Mouse (Mus musculus): ENCODE data around the gene Fam117a. TPM values are rescaled to one million over a fixed set of nuclear protein-coding genes. Genes with fewer than 3 reads are reported as not detected.

Gene Fam117a
- polyA plus RNA-seq (2015; fragmentation: Nextera tagmentation; extraction: Ambion mirVana) = 2.1 and 2.2 TPM in 2 replicates

GRCm38 (mm10) chr11:95336568-95337128, at the start of gene Fam117a:
Fam117a (plus strand) TSS chr11:95337018.
- peak; percentile 99 for ATAC-seq
- H3K27ac ChIP-seq (ENCODE audit: low read length) = no peak within 1 kb of the TSS
- peak within 1 kb of the TSS; percentile 87 for H3K4me3 ChIP-seq (ENCODE audit: low read depth, low read length)
- H3K36me3 ChIP-seq (ENCODE audit: control insufficient read depth, insufficient read depth, low read length) = no peaks in the 10 kb centered on the region
- H3K4me2 ChIP-seq (ENCODE audit: low read length) = peak within 1 kb of the TSS; percentile 99
- H3K9me3 ChIP-seq (replicated peaks; ENCODE audit: control insufficient read depth, low read length, poor library complexity, severe bottlenecking) = no peaks in the 10 kb centered on the region
- peaks cover 12% of the 10 kb centered on the region for H3K4me1 ChIP-seq (ENCODE audit: control insufficient read depth, insufficient read depth, low read length)
- 0% methylated on average over 14 of the region's 27 CpGs for WGBS
- H3K27me3 ChIP-seq (ENCODE audit: control insufficient read depth, insufficient read depth, low read depth, low read length) = peaks cover 11% of the 10 kb centered on the region
- peak within 1 kb of the TSS; percentile 71 for H3K9ac ChIP-seq (ENCODE audit: low read depth, low read length)

GRCm38 (mm10) chr11:95291998-95292397, 44.8 kb upstream of the Fam117a start:
- Histone ChIP-seq H3K27ac (ENCODE audit: low read length) (no peak overlapping the region), H3K4me3 (ENCODE audit: low read depth, low read length) (no peak overlapping the region), H3K27me3 (ENCODE audit: control insufficient read depth, insufficient read depth, low read depth, low read length) (no peaks in the 10 kb centered on the region), H3K9ac (ENCODE audit: low read depth, low read length) (no peak overlapping the region), H3K4me2 (ENCODE audit: low read length) (no peak overlapping the region), H3K9me3 (replicated peaks; ENCODE audit: control insufficient read depth, low read length, poor library complexity, severe bottlenecking) (no peaks in the 10 kb centered on the region), H3K4me1 (ENCODE audit: control insufficient read depth, insufficient read depth, low read length) (no peaks in the 10 kb centered on the region), H3K36me3 (ENCODE audit: control insufficient read depth, insufficient read depth, low read length) (peaks cover 42% of the 10 kb centered on the region)
- WGBS = 81% methylated on average over 4 of the region's 4 CpGs
- ATAC-seq = no peak

GRCm38 (mm10) chr11:95293017-95293624, 43.7 kb upstream of the Fam117a start:
- Histone ChIP-seq H3K27me3 (ENCODE audit: control insufficient read depth, insufficient read depth, low read depth, low read length) (no peaks in the 10 kb centered on the region), H3K4me3 (ENCODE audit: low read depth, low read length) (no peak overlapping the region), H3K9me3 (replicated peaks; ENCODE audit: control insufficient read depth, low read length, poor library complexity, severe bottlenecking) (no peaks in the 10 kb centered on the region), H3K4me1 (ENCODE audit: control insufficient read depth, insufficient read depth, low read length) (no peaks in the 10 kb centered on the region), H3K36me3 (ENCODE audit: control insufficient read depth, insufficient read depth, low read length) (peaks cover 42% of the 10 kb centered on the region), H3K4me2 (ENCODE audit: low read length) (no peak overlapping the region), H3K27ac (ENCODE audit: low read length) (no peak overlapping the region), H3K9ac (ENCODE audit: low read depth, low read length) (no peak overlapping the region)
- ATAC-seq = no peak
- 94% methylated on average over 8 of the region's 8 CpGs for WGBS

GRCm38 (mm10) chr11:95295736-95296135, 41.1 kb upstream of the Fam117a start:
- Histone ChIP-seq H3K9me3 (replicated peaks; ENCODE audit: control insufficient read depth, low read length, poor library complexity, severe bottlenecking) (no peaks in the 10 kb centered on the region), H3K4me1 (ENCODE audit: control insufficient read depth, insufficient read depth, low read length) (no peaks in the 10 kb centered on the region), H3K4me3 (ENCODE audit: low read depth, low read length) (no peak overlapping the region), H3K9ac (ENCODE audit: low read depth, low read length) (no peak overlapping the region), H3K27me3 (ENCODE audit: control insufficient read depth, insufficient read depth, low read depth, low read length) (no peaks in the 10 kb centered on the region), H3K4me2 (ENCODE audit: low read length) (no peak overlapping the region), H3K36me3 (ENCODE audit: control insufficient read depth, insufficient read depth, low read length) (peaks cover 37% of the 10 kb centered on the region), H3K27ac (ENCODE audit: low read length) (no peak overlapping the region)
- WGBS = 97% methylated on average over 12 of the region's 13 CpGs
- no peak for ATAC-seq

GRCm38 (mm10) chr11:95298146-95298545, 38.7 kb upstream of the Fam117a start:
- no peak overlapping the region for H3K4me2 ChIP-seq (ENCODE audit: low read length)
- no peaks in the 10 kb centered on the region for H3K4me1 ChIP-seq (ENCODE audit: control insufficient read depth, insufficient read depth, low read length)
- no peak overlapping the region for H3K9ac ChIP-seq (ENCODE audit: low read depth, low read length)
- WGBS = 20% methylated on average over 2 of the region's 2 CpGs
- H3K36me3 ChIP-seq (ENCODE audit: control insufficient read depth, insufficient read depth, low read length) = peaks cover 29% of the 10 kb centered on the region
- no peak overlapping the region for H3K4me3 ChIP-seq (ENCODE audit: low read depth, low read length)
- ATAC-seq = no peak
- no peaks in the 10 kb centered on the region for H3K9me3 ChIP-seq (replicated peaks; ENCODE audit: control insufficient read depth, low read length, poor library complexity, severe bottlenecking)
- no peaks in the 10 kb centered on the region for H3K27me3 ChIP-seq (ENCODE audit: control insufficient read depth, insufficient read depth, low read depth, low read length)
- H3K27ac ChIP-seq (ENCODE audit: low read length) = no peak overlapping the region

GRCm38 (mm10) chr11:95299886-95300285, 36.9 kb upstream of the Fam117a start:
- ATAC-seq = no peak
- Histone ChIP-seq H3K36me3 (ENCODE audit: control insufficient read depth, insufficient read depth, low read length) (peaks cover 18% of the 10 kb centered on the region; the same call in 1 of the 2 replicates), H3K4me1 (ENCODE audit: control insufficient read depth, insufficient read depth, low read length) (no peaks in the 10 kb centered on the region), H3K9me3 (replicated peaks; ENCODE audit: control insufficient read depth, low read length, poor library complexity, severe bottlenecking) (no peaks in the 10 kb centered on the region), H3K27ac (ENCODE audit: low read length) (no peak overlapping the region), H3K4me3 (ENCODE audit: low read depth, low read length) (no peak overlapping the region), H3K27me3 (ENCODE audit: control insufficient read depth, insufficient read depth, low read depth, low read length) (no peaks in the 10 kb centered on the region), H3K4me2 (ENCODE audit: low read length) (no peak overlapping the region), H3K9ac (ENCODE audit: low read depth, low read length) (no peak overlapping the region)
- WGBS = 97% methylated on average over 12 of the region's 12 CpGs

- Histone ChIP-seq H3K9me3 (replicated peaks; ENCODE audit: control insufficient read depth, low read length, poor library complexity, severe bottlenecking) (no peaks in the 10 kb centered on the region), H3K4me3 (ENCODE audit: low read depth, low read length) (no peak overlapping the region), H3K27ac (ENCODE audit: low read length) (no peak overlapping the region), H3K4me1 (ENCODE audit: control insufficient read depth, insufficient read depth, low read length) (no peaks in the 10 kb centered on the region), H3K4me2 (ENCODE audit: low read length) (no peak overlapping the region), H3K9ac (ENCODE audit: low read depth, low read length) (no peak overlapping the region), H3K27me3 (ENCODE audit: control insufficient read depth, insufficient read depth, low read depth, low read length) (no peaks in the 10 kb centered on the region), H3K36me3 (ENCODE audit: control insufficient read depth, insufficient read depth, low read length) (peaks cover 23% of the 10 kb centered on the region)
- no peak for ATAC-seq
- WGBS = 97% methylated on average over 3 of the region's 3 CpGs
These were observed 35.0 kb upstream of the Fam117a start for GRCm38 (mm10) chr11:95301772-95302171.

GRCm38 (mm10) chr11:95305600-95305999, 31.2 kb upstream of the Fam117a start:
- ATAC-seq = no peak
- Histone ChIP-seq H3K4me2 (ENCODE audit: low read length) (no peak overlapping the region), H3K27ac (ENCODE audit: low read length) (no peak overlapping the region), H3K27me3 (ENCODE audit: control insufficient read depth, insufficient read depth, low read depth, low read length) (no peaks in the 10 kb centered on the region), H3K36me3 (ENCODE audit: control insufficient read depth, insufficient read depth, low read length) (peaks cover 13% of the 10 kb centered on the region; the same call in 1 of the 2 replicates), H3K9me3 (replicated peaks; ENCODE audit: control insufficient read depth, low read length, poor library complexity, severe bottlenecking) (no peaks in the 10 kb centered on the region), H3K4me1 (ENCODE audit: control insufficient read depth, insufficient read depth, low read length) (peaks cover 11% of the 10 kb centered on the region), H3K9ac (ENCODE audit: low read depth, low read length) (no peak overlapping the region), H3K4me3 (ENCODE audit: low read depth, low read length) (no peak overlapping the region)
- WGBS = 95% methylated on average over 7 of the region's 7 CpGs

GRCm38 (mm10) chr11:95307526-95307925, 29.3 kb upstream of the Fam117a start:
- ATAC-seq = no peak
- H3K27me3 ChIP-seq (ENCODE audit: control insufficient read depth, insufficient read depth, low read depth, low read length) = no peaks in the 10 kb centered on the region
- 88% methylated on average over 8 of the region's 8 CpGs for WGBS
- H3K4me1 ChIP-seq (ENCODE audit: control insufficient read depth, insufficient read depth, low read length) = peaks cover 20% of the 10 kb centered on the region
- no peak overlapping the region for H3K9ac ChIP-seq (ENCODE audit: low read depth, low read length)
- H3K4me2 ChIP-seq (ENCODE audit: low read length) = no peak overlapping the region
- H3K4me3 ChIP-seq (ENCODE audit: low read depth, low read length) = no peak overlapping the region
- H3K9me3 ChIP-seq (replicated peaks; ENCODE audit: control insufficient read depth, low read length, poor library complexity, severe bottlenecking) = no peaks in the 10 kb centered on the region
- peaks cover 7% of the 10 kb centered on the region; the same call in 1 of the 2 replicates for H3K36me3 ChIP-seq (ENCODE audit: control insufficient read depth, insufficient read depth, low read length)
- H3K27ac ChIP-seq (ENCODE audit: low read length) = no peak overlapping the region
